Mouse (Mus musculus): ENCODE data around the gene Pcmtd2.
"Not testable (repeated sequence)": the region's sequence is repeated elsewhere in the genome, so short reads cannot be mapped to it uniquely, and the experiment has no call there.

Pcmtd2 gene

DNA sequence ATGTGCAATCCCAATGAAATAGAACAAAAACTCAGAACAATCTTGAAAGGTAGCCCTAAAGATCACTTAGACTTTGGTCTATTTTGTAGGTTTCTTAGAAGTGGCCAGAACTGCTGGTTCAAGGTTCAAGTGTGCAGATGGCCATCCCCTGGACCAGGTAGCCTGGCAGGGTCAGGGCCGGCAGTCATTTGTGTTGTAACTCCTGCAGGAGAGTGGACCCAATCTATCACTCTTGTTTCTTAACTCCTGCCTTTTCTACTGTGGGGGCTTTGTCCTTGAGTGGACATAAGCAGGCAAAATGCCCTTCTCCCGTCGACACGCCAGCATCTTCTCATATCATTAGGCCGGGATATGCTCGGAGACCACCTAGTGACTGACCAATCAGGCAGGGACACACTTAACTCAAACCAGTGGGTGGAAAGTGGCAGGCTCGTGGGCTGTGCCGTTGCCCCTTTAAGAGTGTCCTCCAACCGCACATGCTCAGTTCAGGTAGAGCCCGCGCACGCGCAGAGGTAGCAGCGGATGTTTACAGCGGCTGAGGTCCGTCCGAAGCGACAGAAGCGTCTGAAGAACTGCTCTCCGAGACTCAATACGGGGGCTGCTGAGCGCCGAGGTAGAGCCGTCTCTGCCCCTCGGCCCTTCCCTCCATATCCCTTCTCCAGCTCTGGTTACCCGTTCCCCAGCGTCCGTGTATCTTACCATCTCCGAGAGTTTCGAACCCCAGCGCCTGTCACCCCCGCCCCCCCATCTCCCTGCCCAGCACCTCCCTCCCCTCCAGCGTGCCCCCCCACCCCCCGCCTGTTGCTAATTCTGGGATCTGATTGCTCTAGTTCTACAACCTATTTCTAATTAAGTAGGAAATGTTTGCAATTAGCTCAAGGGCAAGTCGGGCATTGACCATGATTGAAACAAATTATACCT, at the start of gene Pcmtd2:
Pcmtd2 (plus strand) TSS at position 483 of the 921 bp plus-strand sequence.
- peak; percentile 95 to 96 for DNase-seq (ENCODE audit: low spot score in 2 of 2)

GRCm38 (mm10) chr2:181789396-181789795, 48.3 kb upstream of the Pcmtd2 start:
- DNase-seq (ENCODE audit: low spot score in 2 of 2), result no peak

DNA sequence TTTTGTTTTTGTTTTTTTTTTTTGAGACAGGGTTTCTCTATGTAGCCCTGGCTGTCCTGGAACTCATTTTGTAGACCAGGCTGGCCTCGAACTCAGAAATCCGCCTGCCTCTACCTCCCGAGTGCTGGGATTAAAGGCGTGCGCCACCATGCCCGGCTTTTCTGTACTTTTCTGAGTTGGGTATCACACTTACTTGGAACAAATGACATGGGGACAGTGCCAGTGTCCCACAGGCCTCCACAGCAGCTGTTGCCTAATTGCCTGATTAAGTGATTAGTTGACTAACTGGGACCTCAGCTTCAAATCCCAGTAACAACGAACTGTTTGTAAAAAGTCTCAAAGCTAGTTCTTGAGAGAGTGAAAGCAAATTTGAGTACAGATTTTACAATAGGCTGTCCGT, 44.5 kb upstream of the Pcmtd2 start:
- DNase-seq (ENCODE audit: low spot score in 2 of 2), result not testable (repeated sequence)

DNA sequence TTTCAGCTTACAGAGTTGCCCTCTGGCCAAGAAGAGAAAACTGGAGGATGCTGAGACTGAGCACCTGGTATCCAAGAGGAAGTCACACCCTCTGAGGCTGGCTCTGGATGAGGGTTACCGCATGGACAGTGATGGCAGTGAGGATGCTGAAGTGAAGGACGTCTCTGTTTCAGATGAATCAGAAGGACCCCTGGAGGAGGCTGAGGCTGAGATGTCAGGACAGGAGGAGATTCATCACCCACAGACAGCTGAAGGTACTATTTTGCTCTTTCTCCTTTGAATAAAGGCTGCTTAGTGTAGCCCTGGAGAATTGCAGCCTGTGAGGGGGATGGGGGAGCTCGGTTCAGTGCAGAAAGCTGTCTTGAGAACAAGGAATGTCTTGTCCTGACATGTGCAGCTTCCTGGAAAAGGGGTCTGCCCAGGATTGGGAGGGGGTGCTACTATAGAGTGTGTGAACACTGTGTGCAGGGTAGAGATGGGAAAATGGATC, 42.0 kb upstream of the Pcmtd2 start:
- DNase-seq (ENCODE audit: low spot score in 2 of 2), result peak; percentile 70 to 81

- DNase-seq (ENCODE audit: low spot score in 2 of 2), result no peak
Observed at GRCm38 (mm10) chr2:181797672-181798071, 40.0 kb upstream of the Pcmtd2 start.

GRCm38 (mm10) chr2:181829032-181829650, 8.5 kb upstream of the Pcmtd2 start:
- DNase-seq (ENCODE audit: low spot score in 2 of 2), result no peak

- DNase-seq (ENCODE audit: low spot score in 2 of 2), result no peak
Observed at GRCm38 (mm10) chr2:181832745-181833144, 4.9 kb upstream of the Pcmtd2 start.

DNA sequence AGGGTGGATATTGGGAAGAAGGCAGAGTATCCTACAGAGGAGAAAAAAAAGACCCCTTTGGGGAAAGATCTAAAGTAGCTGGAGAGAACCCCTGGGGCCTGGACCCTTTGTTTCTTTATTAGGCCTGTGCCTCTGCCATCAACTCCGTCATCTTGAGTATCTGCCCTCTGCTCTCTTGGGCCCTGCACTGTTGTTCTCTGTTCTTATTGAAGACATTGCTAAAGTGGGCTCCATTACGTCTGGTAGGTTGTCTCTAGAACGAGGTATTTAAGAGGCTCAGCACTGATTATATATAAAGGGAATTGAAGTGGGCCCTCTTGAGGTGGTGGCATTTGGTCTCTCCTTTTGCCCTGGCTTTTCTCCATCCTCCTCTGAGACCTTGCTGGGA, 633 bp downstream of the Pcmtd2 start:
- DNase-seq (ENCODE audit: low spot score in 2 of 2), result no peak

- DNase-seq (ENCODE audit: low spot score in 2 of 2), result peak in 1 of 2 experiments; percentile 6
Observed at GRCm38 (mm10) chr2:181845709-181846394, 8.2 kb downstream of the Pcmtd2 start.

GRCm38 (mm10) chr2:181863791-181864535, 26.3 kb downstream of the Pcmtd2 start, which contains the start of gene Polr3k:
Gene Polr3k (plus strand): TSS chr2:181864337.
- peak; percentile 97 to 99 for DNase-seq (ENCODE audit: low spot score in 2 of 2)

- DNase-seq (ENCODE audit: low spot score in 2 of 2), result no peak
Observed at GRCm38 (mm10) chr2:181864536-181864860, 26.8 kb downstream of the Pcmtd2 start.

- DNase-seq (ENCODE audit: low spot score in 2 of 2), result peak; percentile 76 to 86
Observed at GRCm38 (mm10) chr2:181866931-181867330, 29.3 kb downstream of the Pcmtd2 start.

GRCm38 (mm10) chr2:181871039-181871438, 33.4 kb downstream of the Pcmtd2 start:
- DNase-seq (ENCODE audit: low spot score in 2 of 2), result no peak

DNA sequence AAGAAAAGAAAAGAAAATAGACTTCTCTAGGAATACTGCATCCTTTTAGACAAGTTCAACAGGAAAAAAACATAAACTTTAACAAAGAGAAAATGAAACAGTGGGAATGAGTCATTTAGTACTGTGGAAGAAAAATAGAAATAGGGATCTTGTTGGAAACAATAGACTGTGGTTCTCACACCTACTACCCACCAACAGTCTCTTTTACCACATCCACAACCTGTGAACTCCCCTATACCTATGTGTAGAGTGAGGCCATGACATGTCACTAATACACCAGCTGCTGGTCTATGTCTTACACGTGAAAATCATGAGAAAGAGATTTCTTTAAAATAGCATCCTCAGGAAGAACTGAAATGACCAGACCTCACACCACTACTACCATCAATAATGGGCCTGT, 41.2 kb downstream of the Pcmtd2 start:
- DNase-seq (ENCODE audit: low spot score in 2 of 2), result no peak

GRCm38 (mm10) chr2:181883022-181883749, 45.5 kb downstream of the Pcmtd2 start:
- no peak for DNase-seq (ENCODE audit: low spot score in 2 of 2)
